Mouse (Mus musculus) lung, adult 2 months (tissue): Measurements from ENCODE around the gene Ccdc102a.

Experiments used
- CTCF ChIP-seq: fragments of 200-500 bp; IDR thresholded peaks from 2 replicates; pipeline ENCODE4 v1.5.1; 2011; ENCODE audit warnings: mild to moderate bottlenecking, low read length, control low read depth; ENCODE audit not compliant: insufficient read depth
- POLR2A ChIP-seq: fragments of 200-500 bp; IDR thresholded peaks from 2 replicates; pipeline ENCODE4 v1.6.1; 2011; ENCODE audit warnings: low read depth, mild to moderate bottlenecking, control low read depth, low read length, borderline replicate concordance; ENCODE audit errors: extremely low read depth

DNA sequence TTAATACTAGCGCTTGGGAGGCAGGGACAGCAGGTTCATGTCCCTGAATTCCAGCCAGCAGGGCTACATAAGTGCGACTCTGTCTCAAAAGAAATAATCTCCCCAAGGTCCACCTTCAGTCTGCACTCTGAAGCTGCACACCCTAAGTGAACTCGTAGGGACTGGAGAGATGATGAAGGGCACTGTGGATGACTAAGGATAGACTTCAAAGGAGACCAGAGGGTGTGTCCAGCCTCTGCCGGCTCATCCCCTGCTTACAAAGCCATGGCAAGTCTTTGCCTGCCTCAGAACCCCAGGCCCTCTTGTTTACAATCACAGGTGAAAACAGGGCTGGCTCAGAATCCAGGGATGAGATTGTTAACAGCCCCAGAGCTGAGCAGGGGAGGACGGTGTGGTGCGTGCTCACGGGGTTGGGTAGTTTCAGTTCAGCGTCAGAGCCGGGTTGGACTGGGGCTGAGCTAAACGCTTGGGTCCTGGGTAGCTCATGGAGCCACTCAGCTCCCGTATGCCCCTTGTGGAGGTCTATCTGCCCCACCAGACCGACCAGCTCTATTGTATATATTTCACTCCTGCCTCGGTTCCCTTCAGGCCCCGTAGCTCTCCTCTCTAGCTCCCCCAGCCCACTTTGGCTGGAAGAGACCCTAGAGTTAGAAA lies 29.4 kb downstream of the Ccdc102a start:
- TF ChIP-seq CTCF (no peak), POLR2A (no peak)
